Mouse (Mus musculus) lung, postnatal 25 days (tissue): ENCODE results near the gene Por.

Experiments
- DNase-seq: peaks from one replicate; pipeline ENCODE4 v3.0.0; 2022; ENCODE audit warnings: low spot score

The Por gene

GRCm38 (mm10) chr5:135657128-135657527 is 12.7 kb upstream of the Por start:
- DNase-seq = no peak

- no peak for DNase-seq
Measured at GRCm38 (mm10) chr5:135657703-135658373, 12.0 kb upstream of the Por start.

GRCm38 (mm10) chr5:135659956-135660355 is 9.9 kb upstream of the Por start:
- DNase-seq = no peak

- no peak for DNase-seq
Measured at GRCm38 (mm10) chr5:135660535-135660934, 9.3 kb upstream of the Por start.

- no peak for DNase-seq
Measured at GRCm38 (mm10) chr5:135666890-135667289, 2.9 kb upstream of the Por start.

- no peak for DNase-seq
Measured at GRCm38 (mm10) chr5:135668071-135668470, 1.8 kb upstream of the Por start.

GRCm38 (mm10) chr5:135670881-135671280 is 1.0 kb downstream of the Por start:
- no peak for DNase-seq

- no peak for DNase-seq
Measured at GRCm38 (mm10) chr5:135672509-135672908, 2.7 kb downstream of the Por start.

- DNase-seq = no peak
Measured at GRCm38 (mm10) chr5:135672980-135673379, 3.1 kb downstream of the Por start.

GRCm38 (mm10) chr5:135674349-135674775 is 4.5 kb downstream of the Por start:
- peak; percentile 70 for DNase-seq

- DNase-seq = peak; percentile 93
Measured at GRCm38 (mm10) chr5:135674821-135675220, 5.0 kb downstream of the Por start.

- DNase-seq = no peak
Measured at GRCm38 (mm10) chr5:135676696-135677095, 6.9 kb downstream of the Por start.

- DNase-seq = no peak
Measured at GRCm38 (mm10) chr5:135677251-135677650, 7.4 kb downstream of the Por start.

- DNase-seq = no peak
Measured at GRCm38 (mm10) chr5:135678481-135678880, 8.6 kb downstream of the Por start.

- no peak for DNase-seq
Measured at GRCm38 (mm10) chr5:135680967-135681545, 11.2 kb downstream of the Por start.

GRCm38 (mm10) chr5:135682009-135682408 is 12.2 kb downstream of the Por start:
- no peak for DNase-seq

GRCm38 (mm10) chr5:135682942-135683570 is 13.2 kb downstream of the Por start:
- DNase-seq = no peak

- DNase-seq = no peak
Measured at GRCm38 (mm10) chr5:135690401-135690800, 20.6 kb downstream of the Por start.

- no peak for DNase-seq
Measured at GRCm38 (mm10) chr5:135691266-135691665, 21.4 kb downstream of the Por start.

- DNase-seq = peak; percentile 84
Measured at GRCm38 (mm10) chr5:135693281-135693853, 23.5 kb downstream of the Por start.

- DNase-seq = peak; percentile 69
Measured at GRCm38 (mm10) chr5:135695277-135695721, 25.5 kb downstream of the Por start.

GRCm38 (mm10) chr5:135697711-135698111 is 27.9 kb downstream of the Por start:
- DNase-seq = no peak

GRCm38 (mm10) chr5:135701601-135702000 is 31.8 kb downstream of the Por start:
- no peak for DNase-seq
